Mouse (Mus musculus) forebrain, embryonic 14.5 days (tissue): ENCODE results near the gene Itga11. TPM values are rescaled to one million over a fixed set of nuclear protein-coding genes. Genes with fewer than 3 reads are reported as not detected.
A peak's percentile ranks its signal among the peaks of the same experiment; 100 is the strongest.

Experiments used
- ATAC-seq: fragments of 200-750 bp; cut with Nextera tagmentation; 2 replicates; pipeline ENCODE4 v1.8.0; 2017; ENCODE audit warnings: mild to moderate bottlenecking, moderate library complexity
- DNase-seq: peaks from one replicate; pipeline ENCODE4 v3.0.0-alpha.2; 2015; ENCODE audit warnings: low spot score
- H3K27ac ChIP-seq: fragments of 300-500 bp; sonication (generic); 2 replicates; pipeline ENCODE4 v1.5.1; 2014; ENCODE audit warnings: low read depth, mild to moderate bottlenecking, control low read depth, low read length, moderate library complexity
- H3K27me3 ChIP-seq: fragments of 300-500 bp; sonication (generic); replicated peaks from 2 replicates; pipeline ENCODE4 v1.6.1; 2014; ENCODE audit warnings: low read length, control low read depth, mixed read lengths; ENCODE audit not compliant: control insufficient read depth, insufficient read depth
- H3K36me3 ChIP-seq: fragments of 300-500 bp; sonication (generic); 2 replicates; pipeline ENCODE4 v1.6.1; 2014; ENCODE audit warnings: low read length, control low read depth; ENCODE audit not compliant: control insufficient read depth, insufficient read depth
- H3K4me1 ChIP-seq: fragments of 300-500 bp; sonication (generic); 2 replicates; pipeline ENCODE4 v1.6.1; 2014; ENCODE audit warnings: antibody characterized with exemption, low read length, control low read depth; ENCODE audit not compliant: control insufficient read depth, insufficient read depth
- H3K4me2 ChIP-seq: fragments of 300-500 bp; sonication (generic); 2 replicates; pipeline ENCODE4 v1.6.1; 2014; ENCODE audit warnings: mild to moderate bottlenecking, control low read depth, low read length
- H3K4me3 ChIP-seq: fragments of 300-500 bp; sonication (generic); 2 replicates; pipeline ENCODE4 v1.5.1; 2014; ENCODE audit warnings: low read depth, low read length, control low read depth
- H3K9ac ChIP-seq: fragments of 300-500 bp; sonication (generic); 2 replicates; pipeline ENCODE4 v1.6.1; 2014; ENCODE audit warnings: mild to moderate bottlenecking, low read length, control low read depth, moderate library complexity
- H3K9me3 ChIP-seq: fragments of 300-500 bp; sonication (generic); replicated peaks from 2 replicates; pipeline ENCODE4 v1.6.1; 2016; ENCODE audit warnings: low read length, control low read depth, mixed read lengths; ENCODE audit not compliant: control insufficient read depth
- WGBS: fragments of 180-500 bp; shearing (Covaris S2); extraction: QIAGEN DNeasy Blood & Tissue Kit; methylation state at CpG from one replicate; pipeline ENCODE4 v1.1.7; 2014; 5-methylcytosine and 5-hydroxymethylcytosine counted together
- polyA plus RNA-seq: library from polyadenylated mRNA; unstranded; fragments of >200 nt; fragmentation: Nextera tagmentation; extraction: Ambion mirVana; gene quantifications from 2 replicates; pipeline ENCODE4 v1.2.1, GENCODE M21; 2014

The Itga11 gene
- polyA plus RNA-seq, 1 experiment from 2014 or later, result 0.85 TPM

GRCm38 (mm10) chr9:62759601-62760000 lies 82.0 kb downstream of the Itga11 start:
- no peak overlapping the region for H3K9ac ChIP-seq
- WGBS, result 60% methylated on average over 3 of the region's 3 CpGs
- H3K4me3 ChIP-seq, result no peak overlapping the region
- H3K4me2 ChIP-seq, result no peak overlapping the region
- H3K27ac ChIP-seq, result no peak overlapping the region
- no peaks in the 10 kb centered on the region for H3K27me3 ChIP-seq
- DNase-seq, result no peak
- H3K4me1 ChIP-seq, result no peaks in the 10 kb centered on the region
- no peak for ATAC-seq
- H3K36me3 ChIP-seq, result no peaks in the 10 kb centered on the region
- H3K9me3 ChIP-seq, result no peaks in the 10 kb centered on the region

- peak; percentile 58 for DNase-seq
- Histone ChIP-seq H3K4me1 (no peaks in the 10 kb centered on the region), H3K9me3 (no peaks in the 10 kb centered on the region), H3K9ac (no peak overlapping the region), H3K27me3 (no peaks in the 10 kb centered on the region), H3K27ac (no peak overlapping the region), H3K4me3 (no peak overlapping the region), H3K4me2 (peak overlapping the region; percentile 29; the same call in 1 of the 2 replicates), H3K36me3 (no peaks in the 10 kb centered on the region)
- ATAC-seq, result 0 out of 2 replicates have a peak, but pooled peaks have one; percentile 46
- 8% methylated on average over 13 of the region's 13 CpGs for WGBS
These were observed 85.9 kb downstream of the Itga11 start for GRCm38 (mm10) chr9:62763478-62763877.

DNA sequence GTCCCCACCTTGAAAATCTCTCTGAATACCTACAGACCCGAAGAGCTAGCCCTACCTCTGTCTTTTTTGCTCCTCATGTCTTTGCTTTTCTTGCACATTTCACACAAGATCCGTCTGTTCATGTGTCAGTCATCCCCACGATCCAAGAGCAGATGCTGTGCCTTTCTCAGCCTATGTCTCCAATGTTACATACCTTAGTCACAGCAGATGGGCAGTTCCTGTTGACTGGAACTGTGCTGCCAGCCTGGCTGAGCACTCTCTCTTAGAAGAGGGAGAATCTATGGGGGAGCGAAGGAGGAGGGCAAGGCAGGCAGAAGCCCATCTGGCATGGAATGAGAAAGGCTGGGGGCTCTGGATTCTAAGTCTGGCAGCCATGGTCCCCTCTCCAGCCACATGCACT lies 87.7 kb downstream of the Itga11 start:
- no peaks in the 10 kb centered on the region for H3K9me3 ChIP-seq
- no peaks in the 10 kb centered on the region for H3K36me3 ChIP-seq
- ATAC-seq (peak; percentile 57; the same call in 1 of the 2 replicates), DNase-seq (peak; percentile 72)
- 57% methylated on average over 4 of the region's 4 CpGs for WGBS
- H3K27me3 ChIP-seq, result no peaks in the 10 kb centered on the region
- no peaks in the 10 kb centered on the region for H3K4me1 ChIP-seq
- no peak overlapping the region for H3K4me2 ChIP-seq
- H3K27ac ChIP-seq, result no peak overlapping the region
- H3K4me3 ChIP-seq, result no peak overlapping the region
- no peak overlapping the region for H3K9ac ChIP-seq

DNA sequence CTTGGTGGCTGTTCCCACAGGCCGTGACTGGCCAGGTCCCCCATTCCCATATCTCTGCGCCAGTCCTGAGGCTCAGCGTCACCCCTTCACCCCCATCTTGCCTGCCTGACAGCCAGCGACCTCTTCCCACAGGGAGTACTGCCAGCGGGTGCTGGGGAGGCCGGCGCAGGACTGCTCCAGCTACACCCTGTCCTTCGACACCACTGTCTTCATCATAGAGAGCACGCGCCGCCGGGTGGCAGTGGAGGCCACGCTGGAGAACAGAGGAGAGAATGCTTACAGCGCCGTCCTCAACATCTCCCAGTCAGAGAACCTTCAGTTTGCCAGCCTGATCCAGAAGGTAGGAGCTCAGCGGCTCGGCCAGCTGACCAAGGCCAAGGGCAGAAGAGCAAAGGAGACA lies 89.8 kb downstream of the Itga11 start:
- DNase-seq, result no peak
- Histone ChIP-seq H3K27ac (no peak overlapping the region), H3K9me3 (no peaks in the 10 kb centered on the region), H3K4me1 (no peaks in the 10 kb centered on the region), H3K4me3 (no peak overlapping the region), H3K4me2 (no peak overlapping the region), H3K36me3 (no peaks in the 10 kb centered on the region), H3K27me3 (no peaks in the 10 kb centered on the region), H3K9ac (no peak overlapping the region)
- WGBS, result 79% methylated on average over 17 of the region's 17 CpGs
- ATAC-seq, result no peak

DNA sequence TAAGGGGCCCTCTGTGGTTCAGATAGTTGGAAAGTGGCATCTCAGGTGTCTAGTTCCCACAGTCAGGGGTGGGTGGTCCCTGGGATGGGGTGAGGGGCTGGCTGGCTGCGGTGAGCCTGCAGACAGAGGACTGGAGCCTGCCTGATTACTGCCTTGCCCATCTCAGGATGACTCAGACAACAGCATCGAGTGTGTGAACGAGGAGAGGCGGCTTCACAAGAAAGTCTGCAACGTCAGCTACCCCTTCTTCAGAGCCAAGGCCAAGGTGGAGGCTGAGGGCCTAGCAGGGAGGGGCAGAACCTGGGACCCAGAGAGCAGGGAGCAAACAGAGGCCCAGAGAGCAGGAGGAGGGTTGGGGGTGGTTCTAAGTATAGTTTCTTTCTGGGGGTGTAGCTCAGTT lies 90.7 kb downstream of the Itga11 start:
- no peak overlapping the region for H3K9ac ChIP-seq
- no peak overlapping the region for H3K4me3 ChIP-seq
- H3K4me1 ChIP-seq, result no peaks in the 10 kb centered on the region
- no peaks in the 10 kb centered on the region for H3K36me3 ChIP-seq
- H3K27ac ChIP-seq, result no peak overlapping the region
- no peaks in the 10 kb centered on the region for H3K27me3 ChIP-seq
- DNase-seq, result no peak
- WGBS, result 81% methylated on average over 5 of the region's 5 CpGs
- no peaks in the 10 kb centered on the region for H3K9me3 ChIP-seq
- no peak overlapping the region for H3K4me2 ChIP-seq
- ATAC-seq, result no peak

- 82% methylated on average over 8 of the region's 8 CpGs for WGBS
- H3K9ac ChIP-seq, result no peak overlapping the region
- no peaks in the 10 kb centered on the region for H3K9me3 ChIP-seq
- DNase-seq (no peak), ATAC-seq (no peak)
- H3K27ac ChIP-seq, result no peak overlapping the region
- no peak overlapping the region for H3K4me2 ChIP-seq
- H3K4me3 ChIP-seq, result no peak overlapping the region
- no peaks in the 10 kb centered on the region for H3K36me3 ChIP-seq
- H3K27me3 ChIP-seq, result no peaks in the 10 kb centered on the region
- no peaks in the 10 kb centered on the region for H3K4me1 ChIP-seq
These were observed 95.1 kb downstream of the Itga11 start for GRCm38 (mm10) chr9:62772746-62773145.

DNA sequence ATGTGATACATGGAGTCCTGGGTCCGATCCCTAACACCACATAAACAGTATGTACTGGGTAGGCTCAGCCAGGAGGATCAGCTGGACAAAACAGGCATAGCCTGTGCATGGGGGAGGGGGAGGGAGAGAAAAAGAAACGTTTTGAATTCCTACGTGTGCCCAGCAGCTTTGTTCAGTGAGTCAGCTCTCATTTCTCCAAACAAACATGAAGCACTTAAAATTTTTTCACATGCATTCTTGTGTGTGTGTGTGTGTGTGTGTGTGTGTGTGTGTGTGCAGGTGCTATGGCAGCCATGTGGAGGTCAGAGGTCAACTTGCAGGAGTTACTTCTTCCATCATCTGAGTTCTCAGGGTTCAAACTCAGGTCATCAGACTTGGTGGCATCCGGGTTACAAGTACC lies 97.8 kb downstream of the Itga11 start:
- H3K27ac ChIP-seq, result no peak overlapping the region
- no peaks in the 10 kb centered on the region for H3K36me3 ChIP-seq
- no peak overlapping the region for H3K4me2 ChIP-seq
- H3K9ac ChIP-seq, result no peak overlapping the region
- no peaks in the 10 kb centered on the region for H3K27me3 ChIP-seq
- H3K9me3 ChIP-seq, result no peaks in the 10 kb centered on the region
- 65% methylated on average over 4 of the region's 4 CpGs for WGBS
- DNase-seq (no peak), ATAC-seq (no peak)
- no peaks in the 10 kb centered on the region for H3K4me1 ChIP-seq
- no peak overlapping the region for H3K4me3 ChIP-seq

- H3K4me2 ChIP-seq, result no peak overlapping the region
- H3K9ac ChIP-seq, result no peak overlapping the region
- no peaks in the 10 kb centered on the region for H3K9me3 ChIP-seq
- ATAC-seq, result peak; percentile 37; the same call in 1 of the 2 replicates
- WGBS, result 5% methylated on average over 5 of the region's 5 CpGs
- 0 out of 2 replicates have a peak, but pooled peaks cover 3% of the 10 kb centered on the region for H3K4me1 ChIP-seq
- no peaks in the 10 kb centered on the region for H3K27me3 ChIP-seq
- DNase-seq, result peak; percentile 75
- H3K27ac ChIP-seq, result no peak overlapping the region
- H3K36me3 ChIP-seq, result no peaks in the 10 kb centered on the region
- no peak overlapping the region for H3K4me3 ChIP-seq
These were observed 99.8 kb downstream of the Itga11 start for GRCm38 (mm10) chr9:62777461-62777860.

DNA sequence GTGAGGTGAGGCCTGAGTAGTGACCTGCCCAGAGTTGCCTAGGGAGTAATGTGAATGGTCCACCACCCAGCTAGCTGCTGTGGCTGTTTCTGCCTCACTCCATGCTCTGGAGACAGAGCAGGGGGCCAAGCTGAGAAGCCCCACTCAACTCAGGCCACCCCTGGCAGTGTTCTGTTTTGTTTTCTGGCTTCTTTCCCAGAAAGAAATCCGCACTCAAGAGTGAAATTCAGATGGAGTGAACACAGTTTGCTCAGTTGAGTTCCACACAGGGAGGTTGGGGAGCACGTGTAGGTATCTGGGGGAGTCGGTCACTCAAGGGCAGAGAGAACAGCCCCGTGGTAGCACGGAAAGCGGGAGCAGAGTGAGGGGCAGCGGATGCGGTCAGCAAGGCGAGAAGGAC lies 101.1 kb downstream of the Itga11 start:
- Histone ChIP-seq H3K4me1 (peaks cover 15% of the 10 kb centered on the region; the same call in 1 of the 2 replicates), H3K9ac (no peak overlapping the region), H3K4me2 (no peak overlapping the region), H3K36me3 (no peaks in the 10 kb centered on the region), H3K27me3 (no peaks in the 10 kb centered on the region), H3K27ac (no peak overlapping the region), H3K4me3 (no peak overlapping the region), H3K9me3 (no peaks in the 10 kb centered on the region)
- no peak for DNase-seq
- WGBS, result 83% methylated on average over 9 of the region's 9 CpGs
- ATAC-seq, result no peak
